Mouse (Mus musculus) stomach, adult 2 months (tissue): Measurements from ENCODE around the gene Hist1h2bm. TPM values are rescaled to one million over a fixed set of nuclear protein-coding genes. Genes with fewer than 3 reads are reported as not detected.

Experiments
- polyA plus RNA-seq: library from polyadenylated mRNA; depleted of rRNA; stranded (reverse); fragments of >200 nt; gene quantifications from 2 replicates; pipeline ENCODE4 v1.2.3, GENCODE M21; 2012; rRNA removed

Hist1h2bm gene
- 0.27 and 2.2 TPM in 2 replicates for polyA plus RNA-seq

GRCm38 (mm10) chr13:21721757-21722372 is at the start of gene Hist1h2bm:
Gene Hist1h2bm (plus strand): TSS chr13:21722044.

GRCm38 (mm10) chr13:21677305-21677704 is 44.5 kb upstream of the Hist1h2bm start, which contains the start of gene Olfr1360:
Gene Olfr1360 (minus strand): TSS chr13:21677405.

DNA sequence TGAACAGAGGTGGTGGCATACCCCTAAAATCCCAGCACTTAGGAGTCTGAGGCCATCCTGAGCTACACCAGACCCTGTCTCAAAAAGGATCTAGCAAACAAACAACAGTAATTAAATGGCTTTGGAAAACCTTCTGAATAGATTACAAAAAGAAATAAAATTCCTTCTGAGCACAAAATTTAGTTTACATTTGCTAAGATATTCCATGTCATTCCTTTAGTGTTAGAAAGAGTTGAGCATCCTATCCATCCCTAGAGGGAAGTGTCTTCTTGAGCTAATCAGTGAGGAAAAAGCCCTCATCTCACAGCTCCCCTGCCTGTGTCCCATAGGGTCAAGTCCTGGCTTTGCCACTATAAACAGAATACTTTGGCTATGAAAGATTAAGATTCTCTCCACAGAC is 24.0 kb upstream of the Hist1h2bm start, which contains the start of gene Olfr1359:
TSS of gene Olfr1359 (plus strand) at position 301 of the 400 bp plus-strand sequence.

DNA sequence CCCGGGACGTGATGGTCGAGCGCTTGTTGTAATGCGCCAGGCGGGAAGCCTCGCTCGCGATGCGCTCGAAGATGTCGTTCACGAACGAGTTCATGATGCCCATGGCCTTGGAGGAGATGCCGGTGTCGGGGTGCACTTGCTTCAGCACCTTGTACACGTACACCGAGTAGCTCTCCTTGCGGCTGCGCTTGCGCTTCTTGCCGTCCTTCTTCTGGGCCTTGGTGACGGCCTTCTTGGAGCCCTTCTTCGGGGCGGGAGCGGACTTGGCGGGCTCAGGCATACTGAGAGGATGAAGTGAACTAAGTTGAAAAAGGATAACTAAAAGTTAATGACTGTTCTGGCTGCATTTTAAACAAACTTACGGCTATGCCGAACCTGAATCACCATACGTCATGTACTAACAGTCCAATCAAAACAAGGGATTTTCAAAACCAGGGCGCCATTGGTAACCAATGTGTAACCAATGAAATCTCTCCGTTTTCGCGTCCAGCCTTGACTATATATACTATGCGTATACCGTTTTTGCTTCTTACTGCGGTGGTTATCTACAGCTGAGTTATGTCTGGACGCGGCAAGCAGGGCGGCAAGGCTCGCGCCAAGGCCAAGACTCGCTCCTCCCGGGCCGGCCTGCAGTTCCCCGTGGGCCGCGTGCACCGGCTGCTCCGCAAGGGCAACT is 5.8 kb upstream of the Hist1h2bm start, which contains the start of the genes Hist1h2bl and Hist1h2ai:
TSS of gene Hist1h2bl (minus strand) at position 280 of the 676 bp plus-strand sequence.
TSS of gene Hist1h2ai (plus strand) at position 559 of the 676 bp plus-strand sequence.

GRCm38 (mm10) chr13:21717397-21718357 is 4.2 kb upstream of the Hist1h2bm start, which contains the start of gene Hist1h3h:
Gene Hist1h3h (plus strand): TSS chr13:21717659.

DNA sequence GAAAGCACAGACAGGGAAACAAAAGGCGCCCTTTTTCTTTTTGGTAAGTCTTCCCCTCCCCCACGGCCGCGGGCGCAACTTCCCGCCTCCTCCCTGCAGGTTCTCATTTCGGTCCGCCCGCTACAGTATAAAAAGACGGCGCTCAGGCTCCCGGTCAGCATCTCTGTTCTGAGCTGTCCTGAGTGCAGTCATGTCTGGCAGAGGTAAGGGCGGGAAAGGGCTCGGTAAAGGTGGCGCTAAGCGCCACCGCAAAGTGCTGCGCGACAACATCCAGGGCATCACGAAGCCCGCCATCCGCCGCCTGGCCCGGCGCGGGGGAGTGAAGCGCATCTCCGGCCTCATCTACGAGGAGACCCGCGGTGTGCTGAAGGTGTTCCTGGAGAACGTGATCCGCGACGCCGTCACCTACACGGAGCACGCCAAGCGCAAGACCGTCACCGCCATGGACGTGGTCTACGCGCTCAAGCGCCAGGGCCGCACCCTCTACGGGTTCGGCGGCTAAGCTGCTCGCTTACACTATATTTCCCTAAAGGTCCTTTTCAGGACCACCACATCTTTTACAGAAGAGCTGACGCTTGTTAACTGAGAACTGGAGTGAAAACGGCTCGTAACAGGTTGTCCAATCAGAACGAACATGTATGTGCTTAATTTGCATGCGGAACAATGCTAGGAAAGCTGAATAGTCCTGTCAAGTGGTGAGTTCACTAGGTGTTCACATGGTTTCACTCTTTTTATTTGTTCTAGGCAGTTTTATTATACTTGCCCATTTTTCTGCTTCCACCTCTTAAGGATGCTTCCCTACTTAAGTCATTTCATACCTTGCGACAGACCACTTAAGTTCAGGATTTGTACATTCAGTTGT is 13.3 kb downstream of the Hist1h2bm start, which contains the start of gene Hist1h4j:
TSS of gene Hist1h4j (plus strand) at position 159 of the 862 bp plus-strand sequence.

GRCm38 (mm10) chr13:21750159-21751017 is 28.5 kb downstream of the Hist1h2bm start, which contains the start of gene Hist1h4k:
Gene Hist1h4k (minus strand): TSS chr13:21750505.

DNA sequence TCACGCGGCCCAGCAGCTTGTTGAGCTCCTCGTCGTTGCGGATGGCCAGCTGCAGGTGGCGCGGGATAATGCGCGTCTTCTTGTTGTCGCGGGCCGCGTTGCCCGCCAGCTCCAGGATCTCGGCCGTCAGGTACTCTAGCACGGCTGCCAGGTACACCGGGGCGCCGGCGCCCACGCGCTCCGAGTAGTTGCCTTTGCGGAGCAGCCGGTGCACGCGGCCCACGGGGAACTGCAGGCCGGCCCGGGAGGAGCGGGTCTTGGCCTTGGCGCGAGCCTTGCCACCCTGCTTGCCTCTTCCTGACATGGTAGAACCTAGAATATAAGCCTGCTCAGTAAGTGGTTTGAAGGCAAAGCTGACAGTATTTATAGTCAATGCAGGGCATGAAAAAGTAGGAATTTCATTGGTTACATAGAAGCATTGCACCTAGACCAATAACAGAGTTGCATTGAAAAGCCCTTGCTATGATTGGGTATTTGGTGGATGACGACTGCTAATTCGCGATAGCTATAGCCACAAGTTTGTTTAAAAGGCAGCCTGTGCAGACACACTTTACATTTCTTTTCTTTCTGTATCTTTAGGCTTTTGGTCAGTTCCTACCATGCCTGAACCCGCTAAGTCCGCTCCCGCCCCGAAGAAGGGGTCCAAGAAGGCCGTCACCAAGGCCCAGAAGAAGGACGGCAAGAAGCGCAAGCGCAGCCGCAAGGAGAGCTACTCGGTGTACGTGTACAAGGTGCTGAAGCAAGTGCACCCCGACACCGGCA is 31.9 kb downstream of the Hist1h2bm start, which contains the start of the genes Hist1h2ak and Hist1h2bn:
TSS of gene Hist1h2ak (minus strand) at position 304 of the 762 bp plus-strand sequence.
TSS of gene Hist1h2bn (plus strand) at position 600 of the 762 bp plus-strand sequence.

Other genes with a start within 250 kb of the Hist1h2bm start
- 0.05 and 0.26 TPM in 2 replicates for gene Zkscan4, start 243.1 kb upstream of the Hist1h2bm start, polyA plus RNA-seq
- gene Gm10065, start 242.6 kb upstream of the Hist1h2bm start, polyA plus RNA-seq = not detected in 2 replicates
- not detected in 2 replicates for gene AK157302, start 226.8 kb upstream of the Hist1h2bm start, polyA plus RNA-seq
- 17.8 and 21.1 TPM in 2 replicates for gene Gm11273, start 220.6 kb upstream of the Hist1h2bm start, polyA plus RNA-seq
- 0.41 and 0.57 TPM in 2 replicates for gene Zkscan8, start 190.9 kb upstream of the Hist1h2bm start, polyA plus RNA-seq
- gene Olfr1366, start 179.2 kb upstream of the Hist1h2bm start, polyA plus RNA-seq = not detected in 2 replicates
- gene Olfr1535, start 162.2 kb upstream of the Hist1h2bm start, polyA plus RNA-seq = not detected in 2 replicates
- not detected in 2 replicates for gene Olfr1364, start 140.3 kb upstream of the Hist1h2bm start, polyA plus RNA-seq
- not detected in 2 replicates for gene Olfr1362, start 108.0 kb upstream of the Hist1h2bm start, polyA plus RNA-seq
- gene Olfr11, start 79.5 kb upstream of the Hist1h2bm start, polyA plus RNA-seq = not detected in 2 replicates
- not detected in 2 replicates for gene Olfr1361, start 58.7 kb upstream of the Hist1h2bm start, polyA plus RNA-seq
- gene Olfr1360, start 44.6 kb upstream of the Hist1h2bm start, polyA plus RNA-seq = not detected in 2 replicates
- not detected in 2 replicates for gene Olfr1359, start 23.9 kb upstream of the Hist1h2bm start, polyA plus RNA-seq
- 2.0 and 2.3 TPM in 2 replicates for gene Hist1h2bl, start 5.9 kb upstream of the Hist1h2bm start, polyA plus RNA-seq
- 10.0 and 28.4 TPM in 2 replicates for gene Hist1h2ai, start 5.6 kb upstream of the Hist1h2bm start, polyA plus RNA-seq
- gene Hist1h3h, start 4.4 kb upstream of the Hist1h2bm start, polyA plus RNA-seq = 30.9 and 34.4 TPM in 2 replicates
- 1.6 and 2.1 TPM in 2 replicates for gene Hist1h4j, start 13.0 kb downstream of the Hist1h2bm start, polyA plus RNA-seq
- gene Hist1h4k, start 28.5 kb downstream of the Hist1h2bm start, polyA plus RNA-seq = 4.7 and 8.7 TPM in 2 replicates
- 8.2 and 14.0 TPM in 2 replicates for gene Hist1h2ak, start 31.8 kb downstream of the Hist1h2bm start, polyA plus RNA-seq
- 1.2 and 4.2 TPM in 2 replicates for gene Hist1h2bn, start 32.1 kb downstream of the Hist1h2bm start, polyA plus RNA-seq
- 0.24 TPM in 1 of 2 replicates, not detected in the other for gene Hist1h1b, start 58.6 kb downstream of the Hist1h2bm start, polyA plus RNA-seq
- 19.2 and 38.0 TPM in 2 replicates for gene Hist1h3i, start 61.3 kb downstream of the Hist1h2bm start, polyA plus RNA-seq
- 1.5 and 14.1 TPM in 2 replicates for gene Hist1h2an, start 65.2 kb downstream of the Hist1h2bm start, polyA plus RNA-seq
- 0.90 TPM in 1 of 2 replicates, not detected in the other for gene Hist1h2bp, start 65.4 kb downstream of the Hist1h2bm start, polyA plus RNA-seq
- gene Hist1h2bq, start 88.2 kb downstream of the Hist1h2bm start, polyA plus RNA-seq = 6.4 and 9.3 TPM in 2 replicates
- gene Hist1h2ao, start 88.4 kb downstream of the Hist1h2bm start, polyA plus RNA-seq = not detected in 2 replicates
- not detected in 2 replicates for gene Hist1h4m, start 89.7 kb downstream of the Hist1h2bm start, polyA plus RNA-seq
- 4.8 and 6.7 TPM in 2 replicates for gene Hist1h4n, start 110.2 kb downstream of the Hist1h2bm start, polyA plus RNA-seq
- gene Hist1h2ap, start 111.5 kb downstream of the Hist1h2bm start, polyA plus RNA-seq = 121 and 393 TPM in 2 replicates
- gene Hist1h2br, start 111.7 kb downstream of the Hist1h2bm start, polyA plus RNA-seq = 6.9 and 8.0 TPM in 2 replicates
- gene Zfp184, start 223.1 kb downstream of the Hist1h2bm start, polyA plus RNA-seq = 0.03 TPM in 1 of 2 replicates, not detected in the other